Mouse (Mus musculus): Measurements from ENCODE around the gene Naa38.

- TF ChIP-seq CTCF (IDR thresholded peaks at IDR 0.05; ENCODE audit: control insufficient read depth, insufficient read depth, insufficient read length) (no peak), FOSL1 (IDR thresholded peaks at IDR 0.05; ENCODE audit: insufficient read depth, low read length, poor library complexity, severe bottlenecking) (no peak), MYOD1 (IDR thresholded peaks at IDR 0.05; ENCODE audit: control insufficient read depth, insufficient read length, low read depth) (no peak), CEBPB (IDR thresholded peaks at IDR 0.05; ENCODE audit: low read depth) (no peak), USF1 (IDR thresholded peaks at IDR 0.05; ENCODE audit: low read depth) (no peak), MAX (IDR thresholded peaks at IDR 0.05) (no peak), MYOG (IDR thresholded peaks at IDR 0.05; ENCODE audit: control insufficient read depth, extremely low read depth, insufficient read length) (no peak)
Observed at GRCm38 (mm10) chr11:69433189-69433588, 37.9 kb downstream of the Naa38 start.
